Mouse (Mus musculus) midbrain, embryonic 14.5 days (tissue): ENCODE measurements at regions not wholly inside any gene's neighbourhood (a gene's known extent, or its start where the extent isn't known, plus 50 kb on each side); places are given as distances from the start of the nearest gene placed in this dataset.
A peak's percentile ranks its signal among the peaks of the same experiment; 100 is the strongest.

Experiments used
- ATAC-seq: fragments of 200-750 bp; cut with Nextera tagmentation; 2 replicates; pipeline ENCODE4 v1.8.0; 2017; ENCODE audit warnings: moderate number of reproducible peaks, moderate library complexity; ENCODE audit not compliant: low FRiP score, low TSS enrichment
- DNase-seq: peaks from one replicate; pipeline ENCODE4 v3.0.0-alpha.2; 2015
- H3K27ac ChIP-seq: fragments of 300-500 bp; sonication (generic); replicated peaks from 2 replicates; pipeline ENCODE4 v1.5.1; 2014; ENCODE audit warnings: mild to moderate bottlenecking, low read depth, low read length, moderate library complexity
- H3K27me3 ChIP-seq: fragments of 300-500 bp; sonication (generic); 2 replicates; pipeline ENCODE4 v1.6.1; 2014; ENCODE audit warnings: low read length, control low read depth, mixed read lengths; ENCODE audit not compliant: control insufficient read depth, insufficient read depth
- H3K36me3 ChIP-seq: fragments of 300-500 bp; sonication (generic); 2 replicates; pipeline ENCODE4 v1.6.1; 2014; ENCODE audit warnings: low read length, control low read depth; ENCODE audit not compliant: control insufficient read depth, insufficient read depth
- H3K4me1 ChIP-seq: fragments of 300-500 bp; sonication (generic); 2 replicates; pipeline ENCODE4 v1.6.1; 2014; ENCODE audit warnings: mild to moderate bottlenecking, antibody characterized with exemption, low read length, control low read depth; ENCODE audit not compliant: control insufficient read depth, insufficient read depth
- H3K4me2 ChIP-seq: fragments of 300-500 bp; sonication (generic); 2 replicates; pipeline ENCODE4 v1.6.1; 2014; ENCODE audit warnings: mild to moderate bottlenecking, low read length, moderate library complexity
- H3K4me3 ChIP-seq: fragments of 300-500 bp; sonication (generic); replicated peaks from 2 replicates; pipeline ENCODE4 v1.5.1; 2014; ENCODE audit warnings: low read depth, low read length
- H3K9ac ChIP-seq: fragments of 300-500 bp; sonication (generic); replicated peaks from 2 replicates; pipeline ENCODE4 v1.6.1; 2014; ENCODE audit warnings: mild to moderate bottlenecking, low read length, moderate library complexity
- H3K9me3 ChIP-seq: fragments of 300-500 bp; sonication (generic); 2 replicates; pipeline ENCODE4 v1.6.1; 2016; ENCODE audit warnings: low read length, control low read depth, mixed read lengths; ENCODE audit not compliant: control insufficient read depth
- WGBS: fragments of 180-500 bp; shearing (Covaris S2); extraction: QIAGEN DNeasy Blood & Tissue Kit; methylation state at CpG from one replicate; pipeline ENCODE4 v1.1.7; 2014; 5-methylcytosine and 5-hydroxymethylcytosine counted together

- Histone ChIP-seq H3K4me2 (no peak overlapping the region), H3K27ac (no peak overlapping the region), H3K9ac (no peak overlapping the region), H3K36me3 (no peaks in the 10 kb centered on the region), H3K9me3 (no peaks in the 10 kb centered on the region), H3K27me3 (no peaks in the 10 kb centered on the region), H3K4me3 (no peak overlapping the region), H3K4me1 (no peaks in the 10 kb centered on the region)
- DNase-seq (no peak), ATAC-seq (no peak)
- WGBS: 76% methylated on average over 4 of the region's 4 CpGs
These were observed 479.3 kb downstream of the Kcnj2 start for GRCm38 (mm10) chr11:111545291-111545690.

GRCm38 (mm10) chr11:111555131-111555530 lies 489.2 kb downstream of the Kcnj2 start:
- no peak for DNase-seq
- Histone ChIP-seq H3K4me2 (no peak overlapping the region), H3K36me3 (no peaks in the 10 kb centered on the region), H3K4me3 (no peak overlapping the region), H3K27ac (no peak overlapping the region), H3K9ac (no peak overlapping the region), H3K9me3 (no peaks in the 10 kb centered on the region), H3K27me3 (no peaks in the 10 kb centered on the region), H3K4me1 (no peaks in the 10 kb centered on the region)
- ATAC-seq: no peak

- Histone ChIP-seq H3K9ac (no peak overlapping the region), H3K4me3 (no peak overlapping the region), H3K27me3 (no peaks in the 10 kb centered on the region), H3K36me3 (no peaks in the 10 kb centered on the region), H3K27ac (no peak overlapping the region), H3K4me1 (no peaks in the 10 kb centered on the region), H3K4me2 (no peak overlapping the region), H3K9me3 (no peaks in the 10 kb centered on the region)
- 72% methylated on average over 6 of the region's 6 CpGs for WGBS
- DNase-seq: no peak
- ATAC-seq: no peak
These were observed 489.7 kb downstream of the Kcnj2 start for GRCm38 (mm10) chr11:111555615-111556014.

GRCm38 (mm10) chr11:111558302-111559140 lies 492.6 kb downstream of the Kcnj2 start:
- H3K9ac ChIP-seq: no peak overlapping the region
- ATAC-seq (no peak), DNase-seq (peak; percentile 24)
- no peak overlapping the region for H3K27ac ChIP-seq
- H3K36me3 ChIP-seq: no peaks in the 10 kb centered on the region
- 23% methylated on average over 9 of the region's 9 CpGs for WGBS
- no peak overlapping the region for H3K4me2 ChIP-seq
- H3K4me1 ChIP-seq: no peaks in the 10 kb centered on the region
- no peaks in the 10 kb centered on the region for H3K9me3 ChIP-seq
- H3K4me3 ChIP-seq: no peak overlapping the region
- H3K27me3 ChIP-seq: no peaks in the 10 kb centered on the region

DNA sequence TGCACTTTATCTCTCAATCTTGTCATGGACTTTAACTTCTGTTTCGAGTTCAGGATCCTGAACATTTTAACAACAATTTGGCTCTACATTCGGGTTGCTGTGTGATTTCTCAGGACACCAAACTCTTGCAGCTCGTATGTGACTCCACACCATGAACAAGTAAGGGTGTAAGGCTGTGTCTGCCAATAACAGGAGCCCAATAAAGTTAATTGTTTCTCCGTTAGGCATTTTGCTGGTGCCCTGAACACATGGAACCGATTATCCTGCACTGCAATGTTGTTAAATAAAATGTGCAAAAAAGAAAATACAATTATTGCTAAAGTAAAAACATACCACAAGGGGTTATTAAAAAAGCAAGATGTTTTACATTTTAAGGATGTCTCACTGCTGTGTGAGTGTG lies 497.2 kb downstream of the Kcnj2 start:
- Histone ChIP-seq H3K9ac (no peak overlapping the region), H3K4me2 (no peak overlapping the region), H3K27me3 (no peaks in the 10 kb centered on the region), H3K27ac (no peak overlapping the region), H3K4me3 (no peak overlapping the region), H3K36me3 (no peaks in the 10 kb centered on the region), H3K4me1 (no peaks in the 10 kb centered on the region), H3K9me3 (no peaks in the 10 kb centered on the region)
- DNase-seq (no peak), ATAC-seq (no peak)
- 86% methylated on average over 5 of the region's 5 CpGs for WGBS

GRCm38 (mm10) chr11:111568041-111568440 lies 502.1 kb downstream of the Kcnj2 start:
- DNase-seq (no peak), ATAC-seq (no peak)
- Histone ChIP-seq H3K4me3 (no peak overlapping the region), H3K4me1 (no peaks in the 10 kb centered on the region), H3K27ac (no peak overlapping the region), H3K27me3 (no peaks in the 10 kb centered on the region), H3K9me3 (0 out of 2 replicates have a peak, but pooled peaks cover 3% of the 10 kb centered on the region), H3K36me3 (no peaks in the 10 kb centered on the region), H3K9ac (no peak overlapping the region), H3K4me2 (no peak overlapping the region)
- WGBS: 94% methylated on average over 6 of the region's 6 CpGs

- H3K9ac ChIP-seq: no peak overlapping the region
- DNase-seq (no peak), ATAC-seq (no peak)
- H3K4me1 ChIP-seq: no peaks in the 10 kb centered on the region
- H3K4me3 ChIP-seq: no peak overlapping the region
- H3K27ac ChIP-seq: no peak overlapping the region
- WGBS: 86% methylated on average over 9 of the region's 9 CpGs
- H3K9me3 ChIP-seq: 0 out of 2 replicates have a peak, but pooled peaks cover 3% of the 10 kb centered on the region
- H3K27me3 ChIP-seq: no peaks in the 10 kb centered on the region
- no peaks in the 10 kb centered on the region for H3K36me3 ChIP-seq
- H3K4me2 ChIP-seq: no peak overlapping the region
These were observed 502.9 kb downstream of the Kcnj2 start for GRCm38 (mm10) chr11:111568876-111569275.

DNA sequence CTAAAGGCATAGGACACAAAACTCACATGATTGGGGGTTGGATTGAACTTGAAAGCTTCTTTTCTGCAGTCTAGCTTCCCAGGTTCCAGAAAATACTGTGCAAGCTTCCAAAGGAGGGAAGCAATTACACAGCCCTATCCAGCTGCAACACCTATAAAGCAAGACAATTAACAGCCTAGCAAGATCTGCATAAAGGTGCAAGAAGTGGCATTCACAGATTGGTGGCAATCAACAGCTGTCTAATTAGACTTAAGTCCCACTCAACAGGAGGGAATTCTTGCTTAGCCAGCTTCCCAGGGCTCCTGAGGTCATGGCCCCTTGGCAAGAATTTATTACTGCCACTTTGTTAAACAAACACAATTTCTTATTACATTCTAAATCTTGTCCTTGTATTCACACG lies 511.9 kb downstream of the Kcnj2 start:
- no peaks in the 10 kb centered on the region for H3K36me3 ChIP-seq
- no peak overlapping the region for H3K27ac ChIP-seq
- H3K4me2 ChIP-seq: no peak overlapping the region
- 39% methylated on average over 1 of the region's 1 CpGs for WGBS
- no peaks in the 10 kb centered on the region for H3K27me3 ChIP-seq
- no peak overlapping the region for H3K4me3 ChIP-seq
- H3K9ac ChIP-seq: no peak overlapping the region
- no peaks in the 10 kb centered on the region for H3K4me1 ChIP-seq
- no peak for DNase-seq
- no peak for ATAC-seq
- 0 out of 2 replicates have a peak, but pooled peaks cover 1% of the 10 kb centered on the region for H3K9me3 ChIP-seq

GRCm38 (mm10) chr11:111582980-111583379 lies 517.0 kb downstream of the Kcnj2 start:
- 77% methylated on average over 4 of the region's 4 CpGs for WGBS
- H3K9me3 ChIP-seq: no peaks in the 10 kb centered on the region
- H3K4me3 ChIP-seq: no peak overlapping the region
- H3K4me1 ChIP-seq: no peaks in the 10 kb centered on the region
- no peak for DNase-seq
- H3K27me3 ChIP-seq: no peaks in the 10 kb centered on the region
- H3K4me2 ChIP-seq: no peak overlapping the region
- H3K36me3 ChIP-seq: no peaks in the 10 kb centered on the region
- H3K27ac ChIP-seq: no peak overlapping the region
- no peak overlapping the region for H3K9ac ChIP-seq
- no peak for ATAC-seq
